Mouse (Mus musculus) intestine, embryonic 15.5 days (tissue): ENCODE measurements around the gene Rnf121. TPM values are rescaled to one million over a fixed set of nuclear protein-coding genes. Genes with fewer than 3 reads are reported as not detected.

Experiments
- ATAC-seq: fragments of 200-750 bp; cut with Nextera tagmentation; 2 replicates; pipeline ENCODE4 v1.8.0; 2017; ENCODE audit warnings: moderate TSS enrichment, moderate library complexity
- H3K27ac ChIP-seq: fragments of 300-500 bp; sonication (generic); 2 replicates; pipeline ENCODE4 v1.5.1; 2015; ENCODE audit warnings: mild to moderate bottlenecking, inconsistent platforms
- H3K27me3 ChIP-seq: fragments of 300-500 bp; sonication (generic); replicated peaks from 2 replicates; pipeline ENCODE4 v1.6.1; 2015; ENCODE audit warnings: inconsistent platforms
- H3K36me3 ChIP-seq: fragments of 300-500 bp; sonication (generic); 2 replicates; pipeline ENCODE4 v1.6.1; 2015; ENCODE audit warnings: inconsistent platforms
- H3K4me1 ChIP-seq: fragments of 300-500 bp; sonication (generic); replicated peaks from 2 replicates; pipeline ENCODE4 v1.6.1; 2015; ENCODE audit warnings: inconsistent platforms
- H3K4me2 ChIP-seq: fragments of 300-500 bp; sonication (generic); replicated peaks from 2 replicates; pipeline ENCODE4 v1.6.1; 2015; ENCODE audit warnings: mild to moderate bottlenecking, inconsistent platforms
- H3K4me3 ChIP-seq: fragments of 300-500 bp; sonication (generic); replicated peaks from 2 replicates; pipeline ENCODE4 v1.5.1; 2015; ENCODE audit warnings: inconsistent platforms
- H3K9ac ChIP-seq: fragments of 300-500 bp; sonication (generic); 2 replicates; pipeline ENCODE4 v1.6.1; 2015; ENCODE audit warnings: inconsistent platforms
- H3K9me3 ChIP-seq: fragments of 300-500 bp; sonication (generic); 2 replicates; pipeline ENCODE4 v1.6.1; 2016; ENCODE audit warnings: inconsistent platforms
- WGBS: fragments of 180-500 bp; shearing (Covaris S2); methylation state at CpG from one replicate; pipeline ENCODE4 v1.1.7; 2015; 5-methylcytosine and 5-hydroxymethylcytosine counted together
- polyA plus RNA-seq: library from polyadenylated mRNA; unstranded; fragments of >200 nt; fragmentation: Nextera tagmentation; extraction: Ambion mirVana; gene quantifications from 2 replicates; pipeline ENCODE4 v1.2.1, GENCODE M21; 2015

Gene Rnf121
- 28.0 and 30.3 TPM in 2 replicates for polyA plus RNA-seq

GRCm38 (mm10) chr7:102065046-102065891 is at the start of gene Rnf121, which contains the start of the genes Xndc1 and Xntrpc:
Gene Rnf121, minus strand, starts transcription at chr7:102065469.
Gene Xndc1, plus strand, starts transcription at chr7:102065511.
Gene Xntrpc, plus strand, starts transcription at chr7:102065713.
- H3K27me3 ChIP-seq, result no peaks in the 10 kb centered on the region
- H3K4me1 ChIP-seq, result peaks cover 12% of the 10 kb centered on the region; the same call in 1 of the 2 replicates
- peak within 1 kb of the TSS; percentile 64 for H3K9ac ChIP-seq
- peak within 1 kb of the TSS; percentile 72 for H3K27ac ChIP-seq
- ATAC-seq, result peak; percentile 98
- peak within 1 kb of the TSS; percentile 65 for H3K4me3 ChIP-seq
- WGBS, result under 1% methylated on average over 56 of the region's 56 CpGs
- no peaks in the 10 kb centered on the region for H3K9me3 ChIP-seq
- H3K36me3 ChIP-seq, result no peaks in the 10 kb centered on the region
- H3K4me2 ChIP-seq, result peak within 1 kb of the TSS; percentile 67

- Histone ChIP-seq H3K27ac (no peak overlapping the region), H3K27me3 (no peaks in the 10 kb centered on the region), H3K36me3 (no peaks in the 10 kb centered on the region), H3K9ac (no peak overlapping the region), H3K4me1 (no peaks in the 10 kb centered on the region), H3K4me3 (no peak overlapping the region), H3K9me3 (no peaks in the 10 kb centered on the region), H3K4me2 (0 out of 2 replicates have a peak overlapping the region, but pooled peaks have one; percentile 14)
- WGBS, result 76% methylated on average over 45 of the region's 45 CpGs
- ATAC-seq, result peak; percentile 63
Measured at GRCm38 (mm10) chr7:102113151-102113729, 48.0 kb upstream of the Rnf121 start.

GRCm38 (mm10) chr7:102109746-102110145 is 44.5 kb upstream of the Rnf121 start:
- ATAC-seq, result no peak
- Histone ChIP-seq H3K4me3 (no peak overlapping the region), H3K4me1 (peaks cover 9% of the 10 kb centered on the region; the same call in 1 of the 2 replicates), H3K9me3 (no peaks in the 10 kb centered on the region), H3K9ac (no peak overlapping the region), H3K4me2 (no peak overlapping the region), H3K36me3 (no peaks in the 10 kb centered on the region), H3K27ac (no peak overlapping the region), H3K27me3 (no peaks in the 10 kb centered on the region)
- WGBS, result 87% methylated on average over 4 of the region's 4 CpGs

GRCm38 (mm10) chr7:102109171-102109570 is 43.9 kb upstream of the Rnf121 start, which contains the start of gene Art5:
Gene Art5, minus strand, starts transcription at chr7:102109489.
- H3K4me1 ChIP-seq, result peaks cover 9% of the 10 kb centered on the region; the same call in 1 of the 2 replicates
- no peak within 1 kb of the TSS for H3K4me3 ChIP-seq
- WGBS, result 82% methylated on average over 7 of the region's 7 CpGs
- no peaks in the 10 kb centered on the region for H3K9me3 ChIP-seq
- H3K36me3 ChIP-seq, result no peaks in the 10 kb centered on the region
- no peak within 1 kb of the TSS for H3K4me2 ChIP-seq
- no peaks in the 10 kb centered on the region for H3K27me3 ChIP-seq
- H3K27ac ChIP-seq, result no peak within 1 kb of the TSS
- no peak within 1 kb of the TSS for H3K9ac ChIP-seq
- no peak for ATAC-seq

- ATAC-seq, result no peak
- Histone ChIP-seq H3K4me2 (no peak overlapping the region), H3K27me3 (no peaks in the 10 kb centered on the region), H3K27ac (no peak overlapping the region), H3K9me3 (no peaks in the 10 kb centered on the region), H3K4me1 (peaks cover 9% of the 10 kb centered on the region; the same call in 1 of the 2 replicates), H3K9ac (no peak overlapping the region), H3K4me3 (no peak overlapping the region), H3K36me3 (no peaks in the 10 kb centered on the region)
- 88% methylated on average over 1 of the region's 1 CpGs for WGBS
Measured at GRCm38 (mm10) chr7:102108206-102108605, 42.9 kb upstream of the Rnf121 start.

GRCm38 (mm10) chr7:102106700-102107141 is 41.5 kb upstream of the Rnf121 start:
- peak overlapping the region; percentile 26 for H3K4me3 ChIP-seq
- ATAC-seq, result peak; percentile 48; the same call in 1 of the 2 replicates

GRCm38 (mm10) chr7:102104126-102104525 is 38.9 kb upstream of the Rnf121 start:
- no peak overlapping the region for H3K4me2 ChIP-seq
- WGBS, result 51% methylated on average over 5 of the region's 5 CpGs

More at GRCm38 (mm10) chr7:102106700-102107141, 41.5 kb upstream of the Rnf121 start:
- Histone ChIP-seq H3K27ac (no peak overlapping the region), H3K4me2 (peak overlapping the region; percentile 67), H3K9ac (peak overlapping the region; percentile 29), H3K9me3 (no peaks in the 10 kb centered on the region), H3K27me3 (no peaks in the 10 kb centered on the region), H3K4me1 (peaks cover 9% of the 10 kb centered on the region; the same call in 1 of the 2 replicates), H3K36me3 (no peaks in the 10 kb centered on the region)
- 15% methylated on average over 23 of the region's 23 CpGs for WGBS

GRCm38 (mm10) chr7:102103555-102103954 is 38.3 kb upstream of the Rnf121 start:
- peaks cover 21% of the 10 kb centered on the region for H3K4me1 ChIP-seq
- no peak overlapping the region for H3K4me2 ChIP-seq
- H3K27me3 ChIP-seq, result no peaks in the 10 kb centered on the region
- no peak overlapping the region for H3K4me3 ChIP-seq
- no peaks in the 10 kb centered on the region for H3K9me3 ChIP-seq
- no peak overlapping the region for H3K9ac ChIP-seq
- ATAC-seq, result no peak
- no peaks in the 10 kb centered on the region for H3K36me3 ChIP-seq
- H3K27ac ChIP-seq, result no peak overlapping the region
- WGBS, result 86% methylated on average over 2 of the region's 2 CpGs

More at GRCm38 (mm10) chr7:102104126-102104525, 38.9 kb upstream of the Rnf121 start:
- H3K9me3 ChIP-seq, result no peaks in the 10 kb centered on the region
- H3K4me1 ChIP-seq, result peaks cover 21% of the 10 kb centered on the region
- no peak overlapping the region for H3K27ac ChIP-seq
- no peak for ATAC-seq
- no peaks in the 10 kb centered on the region for H3K27me3 ChIP-seq
- no peak overlapping the region for H3K9ac ChIP-seq
- H3K4me3 ChIP-seq, result no peak overlapping the region
- no peaks in the 10 kb centered on the region for H3K36me3 ChIP-seq

- H3K4me1 ChIP-seq, result peaks cover 21% of the 10 kb centered on the region
- H3K4me3 ChIP-seq, result no peak overlapping the region
- no peaks in the 10 kb centered on the region for H3K27me3 ChIP-seq
- no peak overlapping the region for H3K4me2 ChIP-seq
- H3K9ac ChIP-seq, result no peak overlapping the region
- 37% methylated on average over 6 of the region's 6 CpGs for WGBS
- H3K9me3 ChIP-seq, result no peaks in the 10 kb centered on the region
- ATAC-seq, result no peak
- H3K27ac ChIP-seq, result no peak overlapping the region
- H3K36me3 ChIP-seq, result no peaks in the 10 kb centered on the region
Measured at GRCm38 (mm10) chr7:102102696-102103095, 37.4 kb upstream of the Rnf121 start.

GRCm38 (mm10) chr7:102102241-102102640 is 37.0 kb upstream of the Rnf121 start:
- Histone ChIP-seq H3K27me3 (no peaks in the 10 kb centered on the region), H3K27ac (no peak overlapping the region), H3K9me3 (no peaks in the 10 kb centered on the region), H3K9ac (no peak overlapping the region), H3K36me3 (no peaks in the 10 kb centered on the region), H3K4me3 (no peak overlapping the region), H3K4me1 (peaks cover 20% of the 10 kb centered on the region), H3K4me2 (no peak overlapping the region)
- WGBS, result 55% methylated on average over 8 of the region's 8 CpGs
- ATAC-seq, result no peak

- WGBS, result 74% methylated on average over 5 of the region's 5 CpGs
- Histone ChIP-seq H3K27me3 (no peaks in the 10 kb centered on the region), H3K4me3 (no peak within 1 kb of the TSS), H3K36me3 (no peaks in the 10 kb centered on the region), H3K4me1 (peaks cover 13% of the 10 kb centered on the region), H3K4me2 (no peak within 1 kb of the TSS), H3K9ac (no peak within 1 kb of the TSS), H3K27ac (no peak within 1 kb of the TSS), H3K9me3 (no peaks in the 10 kb centered on the region)
- ATAC-seq, result no peak
Measured at GRCm38 (mm10) chr7:102101487-102101886, 36.2 kb upstream of the Rnf121 start, which contains the start of gene Art1. Gene Art1, plus strand, starts transcription at chr7:102101743.

- Histone ChIP-seq H3K36me3 (no peaks in the 10 kb centered on the region), H3K27me3 (no peaks in the 10 kb centered on the region), H3K9me3 (no peaks in the 10 kb centered on the region), H3K27ac (no peak overlapping the region), H3K4me2 (no peak overlapping the region), H3K9ac (no peak overlapping the region), H3K4me3 (no peak overlapping the region), H3K4me1 (peaks cover 13% of the 10 kb centered on the region)
- no peak for ATAC-seq
- 55% methylated on average over 5 of the region's 5 CpGs for WGBS
Measured at GRCm38 (mm10) chr7:102100868-102101267, 35.6 kb upstream of the Rnf121 start.
